Mouse (Mus musculus): ENCODE results near the gene Kcnh4.

DNA sequence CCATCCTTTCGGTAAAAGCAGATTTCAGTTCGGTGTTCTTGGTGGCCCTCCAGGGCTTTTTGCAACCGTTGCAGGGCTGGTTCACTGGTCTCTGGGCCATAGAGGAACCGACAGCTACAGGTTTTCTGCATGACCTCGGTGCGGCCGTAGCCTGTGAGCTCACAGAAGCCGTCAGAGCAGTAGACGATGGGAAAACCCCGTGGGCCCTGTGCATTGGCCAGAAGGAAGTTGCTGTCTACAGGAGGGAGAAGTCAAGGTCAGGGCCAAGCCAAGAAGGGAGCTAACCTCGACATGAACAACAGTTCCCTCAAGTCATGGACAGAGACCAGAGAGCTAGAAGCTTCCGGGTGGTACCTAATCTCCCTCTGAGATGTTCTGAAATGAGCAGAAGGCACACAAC, 2.2 kb downstream of the Kcnh4 start:
- TF ChIP-seq CTCF (IDR thresholded peaks at IDR 0.05; ENCODE audit: low read depth): no peak
- no peak for TF ChIP-seq EP300 (IDR thresholded peaks at IDR 0.05; ENCODE audit: low read depth)
